Mouse (Mus musculus) forebrain, postnatal 0 days (tissue): ENCODE results near the gene Mageb16. TPM values are rescaled to one million over a fixed set of nuclear protein-coding genes. Genes with fewer than 3 reads are reported as not detected.

ENCODE experiments used
- ATAC-seq: fragments of 200-750 bp; cut with Nextera tagmentation; 2 replicates; pipeline ENCODE4 v1.8.0; 2017; ENCODE audit warnings: mild to moderate bottlenecking, moderate library complexity
- DNase-seq: peaks from one replicate; pipeline ENCODE4 v3.0.0-alpha.2; 2015
- H3K27ac ChIP-seq: fragments of 300-500 bp; sonication (generic); 2 replicates; pipeline ENCODE4 v1.5.1; 2014; ENCODE audit warnings: low read depth, mild to moderate bottlenecking, antibody characterized with exemption, low read length, moderate library complexity, mixed read lengths
- H3K27me3 ChIP-seq: fragments of 300-500 bp; sonication (generic); 2 replicates; pipeline ENCODE4 v1.6.1; 2014; ENCODE audit warnings: mild to moderate bottlenecking, low read length, mixed read lengths; ENCODE audit not compliant: insufficient read depth
- H3K36me3 ChIP-seq: fragments of 300-500 bp; sonication (generic); 2 replicates; pipeline ENCODE4 v1.6.1; 2014; ENCODE audit warnings: mild to moderate bottlenecking, moderate library complexity; ENCODE audit not compliant: insufficient read depth
- H3K4me1 ChIP-seq: fragments of 300-500 bp; sonication (generic); 2 replicates; pipeline ENCODE4 v1.6.1; 2014; ENCODE audit warnings: antibody characterized with exemption; ENCODE audit not compliant: insufficient read depth
- H3K4me2 ChIP-seq: fragments of 300-500 bp; sonication (generic); 2 replicates; pipeline ENCODE4 v1.6.1; 2014; ENCODE audit warnings: low read depth, mild to moderate bottlenecking, moderate library complexity
- H3K4me3 ChIP-seq: fragments of 300-500 bp; sonication (generic); 2 replicates; pipeline ENCODE4 v1.5.1; 2014; ENCODE audit warnings: low read depth, low read length, mixed read lengths
- H3K9ac ChIP-seq: fragments of 300-500 bp; sonication (generic); 2 replicates; pipeline ENCODE4 v1.6.1; 2014; ENCODE audit warnings: mild to moderate bottlenecking
- H3K9me3 ChIP-seq: fragments of 300-500 bp; sonication (generic); 2 replicates; pipeline ENCODE4 v1.6.1; 2016; ENCODE audit warnings: low read length
- CTCF ChIP-seq: sonication (generic); IDR thresholded peaks from 2 replicates; pipeline ENCODE4 v1.5.1; 2016; ENCODE audit warnings: antibody characterized with exemption, control low read depth, low read depth
- WGBS: fragments of 180-500 bp; shearing (Covaris S2); extraction: QIAGEN DNeasy Blood & Tissue Kit; methylation state at CpG from one replicate; pipeline ENCODE4 v1.1.7; 2014; 5-methylcytosine and 5-hydroxymethylcytosine counted together
- polyA plus RNA-seq: library from polyadenylated mRNA; unstranded; fragments of >200 nt; fragmentation: Nextera tagmentation; extraction: Ambion mirVana; gene quantifications from 2 replicates; pipeline ENCODE4 v1.2.1, GENCODE M21; 2015
- total RNA-seq: library from RNA; depleted of rRNA; stranded (reverse); fragments of >200 nt; gene quantifications from 2 replicates; pipeline ENCODE4 v1.2.3, GENCODE M21; 2014; rRNA removed

Mageb16 gene
- total RNA-seq (0.46 and 0.81 TPM in 2 replicates), polyA plus RNA-seq (0.11 TPM in 1 of 2 replicates, not detected in the other)

DNA sequence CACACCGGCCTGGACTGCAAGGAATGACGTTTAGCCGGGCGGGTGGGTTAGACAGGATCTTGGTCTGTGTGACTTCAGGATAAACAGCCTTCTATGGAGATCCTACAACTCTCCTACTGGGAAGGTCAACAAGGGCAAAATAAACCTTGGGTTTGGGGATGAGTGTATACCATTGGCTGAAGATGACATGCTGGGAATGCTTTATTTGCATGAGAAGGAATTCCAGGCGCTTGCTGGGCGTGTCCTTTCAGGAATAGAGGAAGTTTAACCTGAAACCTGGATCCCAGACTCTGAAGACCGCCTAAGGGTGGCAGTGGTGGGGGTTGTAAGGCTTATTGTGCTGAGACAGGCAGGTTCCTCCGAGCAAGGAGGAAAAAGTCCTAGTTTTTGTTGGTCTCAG lies at the start of gene Mageb16:
TSS of gene Mageb16 (minus strand) at position 25 of the 400 bp plus-strand sequence.
- H3K27me3 ChIP-seq = no peaks in the 10 kb centered on the region
- no peak within 1 kb of the TSS for H3K4me2 ChIP-seq
- H3K27ac ChIP-seq = no peak within 1 kb of the TSS
- WGBS = 70% methylated on average over 8 of the region's 8 CpGs
- TF ChIP-seq CTCF = no peak
- ATAC-seq = no peak
- no peaks in the 10 kb centered on the region for H3K9me3 ChIP-seq
- no peak within 1 kb of the TSS for H3K9ac ChIP-seq
- H3K36me3 ChIP-seq = no peaks in the 10 kb centered on the region
- no peak for DNase-seq
- H3K4me3 ChIP-seq = no peak within 1 kb of the TSS
- H3K4me1 ChIP-seq = no peaks in the 10 kb centered on the region

DNA sequence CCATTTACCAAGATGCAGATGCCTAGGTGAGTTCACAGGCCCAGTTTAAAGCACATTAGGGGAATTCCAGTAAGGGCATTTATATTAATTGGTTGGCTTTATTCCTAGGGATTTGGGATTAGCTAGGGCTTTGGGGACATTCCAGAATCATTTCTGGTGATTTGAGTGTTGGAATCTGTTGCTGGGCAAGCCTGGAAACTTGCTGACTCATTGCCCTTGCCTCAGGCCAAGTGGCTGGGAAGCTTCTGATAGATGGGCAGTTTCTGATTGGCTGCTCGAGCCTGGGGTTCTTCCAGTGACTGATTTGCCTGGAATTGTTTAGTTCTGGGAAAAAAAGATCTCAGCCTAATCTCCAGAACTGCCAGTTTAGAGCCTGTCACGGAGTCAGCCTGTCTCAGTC lies 20.1 kb downstream of the Mageb16 start:
- H3K9me3 ChIP-seq = no peaks in the 10 kb centered on the region
- no peaks in the 10 kb centered on the region for H3K36me3 ChIP-seq
- ATAC-seq (no peak), DNase-seq (no peak)
- H3K27ac ChIP-seq = no peak overlapping the region
- no peak for TF ChIP-seq CTCF
- WGBS = 48% methylated on average over 2 of the region's 2 CpGs
- no peak overlapping the region for H3K4me2 ChIP-seq
- no peaks in the 10 kb centered on the region for H3K27me3 ChIP-seq
- H3K4me1 ChIP-seq = no peaks in the 10 kb centered on the region
- no peak overlapping the region for H3K9ac ChIP-seq
- no peak overlapping the region for H3K4me3 ChIP-seq

DNA sequence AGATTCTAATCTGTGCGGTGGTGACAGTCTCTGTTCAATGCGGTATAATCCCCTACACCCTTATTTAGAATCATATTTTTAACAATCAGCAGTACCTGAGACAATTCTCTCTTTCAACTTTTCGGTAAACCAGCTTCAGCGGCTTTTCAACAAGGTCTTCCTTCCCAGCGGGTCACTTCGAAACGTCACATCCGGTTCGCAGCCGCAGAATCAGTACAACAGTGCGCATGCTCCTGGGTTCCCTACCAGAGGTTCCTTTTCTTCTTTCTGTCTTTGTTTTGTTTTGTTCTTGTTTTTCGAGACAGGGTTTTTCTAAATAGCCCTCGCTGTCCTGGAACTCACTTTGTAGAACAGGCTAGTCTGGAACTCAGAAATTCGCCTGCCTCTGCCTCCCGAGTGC lies 35.8 kb downstream of the Mageb16 start:
- H3K9me3 ChIP-seq = no peaks in the 10 kb centered on the region
- DNase-seq = no peak
- ATAC-seq = no peak
- H3K4me1 ChIP-seq = no peaks in the 10 kb centered on the region
- WGBS = 90% methylated on average over 15 of the region's 15 CpGs
- H3K4me3 ChIP-seq = no peak overlapping the region
- TF ChIP-seq CTCF = no peak
- no peaks in the 10 kb centered on the region for H3K36me3 ChIP-seq
- no peaks in the 10 kb centered on the region for H3K27me3 ChIP-seq
- no peak overlapping the region for H3K9ac ChIP-seq
- no peak overlapping the region for H3K4me2 ChIP-seq
- H3K27ac ChIP-seq = no peak overlapping the region

DNA sequence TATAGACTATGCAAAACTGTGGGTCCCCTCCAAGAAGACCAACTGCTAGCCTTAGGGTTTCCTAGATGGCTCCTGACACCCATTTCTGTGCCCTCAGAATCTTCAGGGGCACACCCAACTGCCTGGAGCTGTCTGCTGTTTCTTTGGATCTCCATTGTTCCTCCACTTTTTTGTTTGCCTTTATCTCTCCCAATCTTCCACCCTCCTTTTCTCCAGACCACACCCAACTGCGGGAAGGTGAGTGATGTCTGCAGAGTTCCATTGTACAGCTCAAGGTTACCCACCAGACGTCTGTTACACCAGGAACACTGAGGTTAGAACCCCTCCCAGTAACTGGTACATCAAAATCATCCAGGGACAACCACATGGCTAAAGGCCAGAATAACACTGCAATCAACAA lies 64.8 kb downstream of the Mageb16 start:
- no peaks in the 10 kb centered on the region for H3K4me1 ChIP-seq
- no peaks in the 10 kb centered on the region for H3K36me3 ChIP-seq
- no peak for TF ChIP-seq CTCF
- H3K9ac ChIP-seq = no peak overlapping the region
- 83% methylated on average over 2 of the region's 2 CpGs for WGBS
- H3K27ac ChIP-seq = no peak overlapping the region
- no peak overlapping the region for H3K4me2 ChIP-seq
- no peak for DNase-seq
- no peaks in the 10 kb centered on the region for H3K27me3 ChIP-seq
- H3K4me3 ChIP-seq = no peak overlapping the region
- no peak for ATAC-seq
- H3K9me3 ChIP-seq = no peaks in the 10 kb centered on the region

Other genes with a start within 250 kb of the Mageb16 start
- 1.9 and 6.1 TPM in 2 replicates for gene Gm7173, start 154.2 kb downstream of the Mageb16 start, total RNA-seq
- 0.53 and 0.93 TPM in 2 replicates for gene Gm7173, start 154.2 kb downstream of the Mageb16 start, polyA plus RNA-seq